Mouse (Mus musculus) skeletal muscle tissue, adult 2 months (tissue): ENCODE measurements around the gene Olfr769.
"Not testable (repeated sequence)": the region's sequence is repeated elsewhere in the genome, so short reads cannot be mapped to it uniquely, and the experiment has no call there.

Source experiments
- DNase-seq: peaks from one replicate; pipeline ENCODE4 v3.0.0-alpha.2; 2012; ENCODE audit warnings: low read depth, low spot score

Olfr769 gene

GRCm38 (mm10) chr10:129117761-129118160, at the start of gene Olfr769:
Olfr769 (minus strand) TSS chr10:129117861.
- DNase-seq, result no peak

GRCm38 (mm10) chr10:129164651-129165050, 47.0 kb upstream of the Olfr769 start, which contains the start of gene Olfr771:
Olfr771 (minus strand) TSS chr10:129164751.
- no peak for DNase-seq

GRCm38 (mm10) chr10:129138898-129139297, 21.2 kb upstream of the Olfr769 start, which contains the start of gene Olfr770:
Olfr770 (minus strand) TSS chr10:129138998.
- DNase-seq, result no peak

DNA sequence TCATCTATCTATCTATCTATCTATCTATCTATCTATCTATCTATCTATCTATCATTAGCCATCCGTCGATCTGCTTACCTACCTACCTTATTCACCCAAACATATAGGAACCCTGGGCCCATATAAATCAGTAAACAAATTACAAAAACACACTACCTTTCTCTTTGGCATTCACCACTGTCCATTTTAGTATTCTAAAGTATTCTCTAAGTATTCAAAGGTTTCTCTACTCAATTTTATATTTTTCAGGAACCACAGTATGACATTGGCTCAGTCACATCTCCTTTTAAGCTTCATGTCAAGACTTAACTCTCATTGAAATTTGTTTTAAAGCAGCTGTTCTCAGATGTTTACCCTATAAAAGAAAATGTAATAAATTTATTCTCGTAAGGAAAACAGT, 2.5 kb downstream of the Olfr769 start:
- DNase-seq, result no peak

GRCm38 (mm10) chr10:129101231-129101630, 16.4 kb downstream of the Olfr769 start:
- DNase-seq, result no peak

- no peak for DNase-seq
Observed at GRCm38 (mm10) chr10:129099275-129099674, 18.4 kb downstream of the Olfr769 start, which contains the start of gene Olfr768. Olfr768 (minus strand) TSS chr10:129099375.

- not testable (repeated sequence) for DNase-seq
Observed at GRCm38 (mm10) chr10:129082810-129083209, 34.9 kb downstream of the Olfr769 start, which contains the start of gene Olfr767. Olfr767 (minus strand) TSS chr10:129082910.

DNA sequence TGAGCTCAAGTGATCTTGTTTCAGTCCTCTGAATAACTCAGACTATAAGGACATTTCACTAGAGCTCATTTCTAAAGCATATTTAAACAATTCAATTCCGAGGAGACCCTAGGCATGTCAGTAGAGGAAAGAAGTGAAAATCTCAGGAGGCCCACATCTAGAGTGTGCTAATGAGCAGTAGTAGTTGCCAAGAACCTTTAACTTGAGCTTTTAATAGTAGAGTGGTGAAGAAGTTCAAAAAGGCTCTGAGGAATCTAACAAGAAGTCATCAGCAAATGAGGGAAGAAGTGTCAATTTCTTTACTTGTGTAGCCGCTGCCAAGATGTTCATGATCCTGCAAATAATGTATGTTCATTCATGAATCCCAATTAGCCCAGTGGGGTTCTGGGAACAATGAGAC, 48.8 kb downstream of the Olfr769 start, which contains the start of gene Olfr766-ps1:
TSS of gene Olfr766-ps1 (minus strand) at position 101 of the 400 bp plus-strand sequence.
- DNase-seq, result no peak
